Mouse (Mus musculus): ENCODE measurements around the gene Apoa4. TPM values are rescaled to one million over a fixed set of nuclear protein-coding genes. Genes with fewer than 3 reads are reported as not detected.

Gene Apoa4
- not detected in 2 replicates for polyA plus RNA-seq (2014; fragmentation: Nextera tagmentation; extraction: Ambion mirVana)

DNA sequence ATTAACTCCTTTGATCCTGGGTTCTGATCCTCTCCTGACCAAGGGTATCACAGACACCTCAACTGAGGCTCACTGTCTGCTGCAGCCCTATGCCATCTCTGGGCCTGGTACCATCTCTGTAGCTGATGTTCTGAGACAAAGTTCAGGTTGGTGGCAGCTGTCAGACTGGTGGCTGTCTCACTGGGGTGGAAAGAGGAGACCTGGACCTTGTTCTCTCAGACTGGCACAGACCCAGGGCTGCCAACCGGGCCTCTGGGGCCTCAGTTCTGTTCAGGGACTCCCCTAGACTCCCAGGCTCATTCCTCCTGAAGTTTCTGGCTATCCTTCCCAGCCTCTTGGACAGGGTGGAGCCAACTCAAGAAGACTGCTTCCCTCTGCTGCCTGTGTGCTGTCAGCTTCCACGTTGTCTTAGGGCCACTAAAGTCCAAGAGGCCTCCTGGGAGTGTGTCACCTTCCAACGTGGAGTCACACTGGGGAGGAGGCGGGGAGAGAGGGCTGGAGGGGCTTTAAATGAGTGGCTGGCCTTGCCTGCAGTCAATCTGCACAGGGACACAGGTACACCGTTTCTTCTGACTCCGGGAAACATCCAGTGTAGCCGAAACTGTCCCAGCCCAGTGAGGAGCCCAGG, at the start of gene Apoa4:
Apoa4 (plus strand) TSS at position 171 of the 628 bp plus-strand sequence.
- H3K36me3 ChIP-seq (ENCODE audit: control insufficient read depth, insufficient read depth, low read length) = no peaks in the 10 kb centered on the region
- WGBS = 72% methylated on average over 7 of the region's 7 CpGs
- no peak within 1 kb of the TSS for H3K27ac ChIP-seq (ENCODE audit: low read depth, low read length)
- no peak for DNase-seq (ENCODE audit: low spot score)
- H3K9ac ChIP-seq (ENCODE audit: low read length) = no peak within 1 kb of the TSS
- no peak within 1 kb of the TSS for H3K4me3 ChIP-seq (ENCODE audit: low read depth, low read length)
- no peaks in the 10 kb centered on the region for H3K4me1 ChIP-seq (replicated peaks; ENCODE audit: control insufficient read depth, insufficient read depth, low read length)
- no peaks in the 10 kb centered on the region for H3K9me3 ChIP-seq (ENCODE audit: control insufficient read depth, low read length)
- no peak for ATAC-seq (replicated peaks; ENCODE audit: low FRiP score)
- H3K27me3 ChIP-seq (ENCODE audit: control insufficient read depth, insufficient read depth, low read length) = no peaks in the 10 kb centered on the region
- no peak within 1 kb of the TSS for H3K4me2 ChIP-seq (ENCODE audit: low read depth, low read length, severe bottlenecking)

DNA sequence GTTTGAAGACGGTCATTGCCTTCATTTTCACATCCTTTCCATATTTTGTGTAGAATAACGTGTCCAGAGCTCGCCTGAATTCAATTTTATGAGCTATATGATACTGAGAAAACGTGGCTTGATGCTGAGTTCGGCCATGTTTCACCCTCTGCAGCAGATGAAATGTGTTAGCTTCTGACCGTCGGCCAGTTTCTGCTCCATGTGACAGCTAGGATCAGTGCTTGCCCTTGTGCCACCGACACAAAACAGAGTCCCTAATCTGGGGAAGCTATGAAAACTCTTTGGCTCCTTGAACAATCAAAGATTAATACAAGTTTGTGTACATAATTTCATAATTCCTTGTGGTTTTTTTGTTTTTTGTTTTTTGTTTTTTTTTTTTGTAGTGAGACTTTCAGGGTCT, 49.3 kb upstream of the Apoa4 start:
- DNase-seq (ENCODE audit: low spot score) (no peak), ATAC-seq (replicated peaks; ENCODE audit: low FRiP score) (no peak)
- no peaks in the 10 kb centered on the region for H3K9me3 ChIP-seq (ENCODE audit: control insufficient read depth, low read length)
- no peak overlapping the region for H3K4me3 ChIP-seq (ENCODE audit: low read depth, low read length)
- 73% methylated on average over 8 of the region's 8 CpGs for WGBS
- no peaks in the 10 kb centered on the region; the same call in 1 of the 2 replicates for H3K36me3 ChIP-seq (ENCODE audit: control insufficient read depth, insufficient read depth, low read length)
- no peaks in the 10 kb centered on the region for H3K4me1 ChIP-seq (replicated peaks; ENCODE audit: control insufficient read depth, insufficient read depth, low read length)
- H3K4me2 ChIP-seq (ENCODE audit: low read depth, low read length, severe bottlenecking) = no peak overlapping the region
- no peak overlapping the region for H3K27ac ChIP-seq (ENCODE audit: low read depth, low read length)
- H3K27me3 ChIP-seq (ENCODE audit: control insufficient read depth, insufficient read depth, low read length) = no peaks in the 10 kb centered on the region
- H3K9ac ChIP-seq (ENCODE audit: low read length) = no peak overlapping the region

- H3K4me1 ChIP-seq (replicated peaks; ENCODE audit: control insufficient read depth, insufficient read depth, low read length) = no peaks in the 10 kb centered on the region
- H3K4me2 ChIP-seq (ENCODE audit: low read depth, low read length, severe bottlenecking) = no peak overlapping the region
- H3K9ac ChIP-seq (ENCODE audit: low read length) = no peak overlapping the region
- no peak for ATAC-seq (replicated peaks; ENCODE audit: low FRiP score)
- no peaks in the 10 kb centered on the region for H3K9me3 ChIP-seq (ENCODE audit: control insufficient read depth, low read length)
- H3K36me3 ChIP-seq (ENCODE audit: control insufficient read depth, insufficient read depth, low read length) = no peaks in the 10 kb centered on the region; the same call in 1 of the 2 replicates
- 33% methylated on average over 1 of the region's 1 CpGs for WGBS
- no peak for DNase-seq (ENCODE audit: low spot score)
- no peaks in the 10 kb centered on the region for H3K27me3 ChIP-seq (ENCODE audit: control insufficient read depth, insufficient read depth, low read length)
- H3K4me3 ChIP-seq (ENCODE audit: low read depth, low read length) = no peak overlapping the region
- H3K27ac ChIP-seq (ENCODE audit: low read depth, low read length) = no peak overlapping the region
Observed at GRCm38 (mm10) chr9:46191644-46192043, 48.9 kb upstream of the Apoa4 start.

DNA sequence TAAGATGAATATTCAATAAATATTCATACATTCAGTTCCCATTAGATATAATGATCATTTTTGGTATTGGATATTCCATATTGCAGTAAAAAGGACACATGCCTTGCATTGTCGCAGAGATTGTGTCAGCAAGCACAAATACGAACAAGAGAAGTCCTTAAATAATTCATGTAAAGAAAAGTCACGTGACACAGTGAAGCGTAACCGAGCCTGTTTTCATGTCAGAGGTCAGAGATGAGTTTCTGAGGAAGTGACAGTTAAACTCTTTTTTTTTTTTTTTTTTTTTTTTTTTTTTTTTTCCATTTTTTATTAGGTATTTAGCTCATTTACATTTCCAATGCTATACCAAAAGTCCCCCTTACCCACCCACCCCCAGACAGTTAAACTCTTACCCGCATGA, 47.9 kb upstream of the Apoa4 start:
- no peak overlapping the region for H3K27ac ChIP-seq (ENCODE audit: low read depth, low read length)
- WGBS = 86% methylated on average over 6 of the region's 6 CpGs
- no peaks in the 10 kb centered on the region; the same call in 1 of the 2 replicates for H3K36me3 ChIP-seq (ENCODE audit: control insufficient read depth, insufficient read depth, low read length)
- DNase-seq (ENCODE audit: low spot score) (no peak), ATAC-seq (replicated peaks; ENCODE audit: low FRiP score) (no peak)
- H3K9ac ChIP-seq (ENCODE audit: low read length) = no peak overlapping the region
- no peak overlapping the region for H3K4me2 ChIP-seq (ENCODE audit: low read depth, low read length, severe bottlenecking)
- H3K27me3 ChIP-seq (ENCODE audit: control insufficient read depth, insufficient read depth, low read length) = no peaks in the 10 kb centered on the region
- H3K4me1 ChIP-seq (replicated peaks; ENCODE audit: control insufficient read depth, insufficient read depth, low read length) = no peaks in the 10 kb centered on the region
- no peaks in the 10 kb centered on the region for H3K9me3 ChIP-seq (ENCODE audit: control insufficient read depth, low read length)
- H3K4me3 ChIP-seq (ENCODE audit: low read depth, low read length) = no peak overlapping the region

DNA sequence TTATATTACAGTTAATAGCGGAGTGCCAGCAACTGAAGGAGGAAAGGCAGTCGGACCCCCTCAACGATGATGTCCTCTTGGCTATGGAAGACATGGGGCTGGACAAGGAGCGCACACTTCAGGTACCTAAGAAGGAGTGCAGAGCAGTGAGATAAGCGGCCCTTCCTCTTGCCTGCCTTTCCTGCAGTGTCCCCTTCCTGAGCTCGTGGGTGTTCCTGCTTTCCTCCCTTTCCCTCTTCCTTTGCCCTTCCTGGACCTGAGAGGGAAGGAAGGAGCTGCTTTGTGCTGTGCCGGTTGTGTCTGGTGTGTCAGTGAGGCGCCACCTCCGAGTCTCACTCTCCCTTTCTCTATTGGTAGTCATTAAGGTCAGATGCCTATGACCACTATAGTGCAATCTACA, 45.7 kb upstream of the Apoa4 start:
- Histone ChIP-seq H3K9me3 (ENCODE audit: control insufficient read depth, low read length) (no peaks in the 10 kb centered on the region), H3K9ac (ENCODE audit: low read length) (no peak overlapping the region), H3K4me3 (ENCODE audit: low read depth, low read length) (no peak overlapping the region), H3K36me3 (ENCODE audit: control insufficient read depth, insufficient read depth, low read length) (no peaks in the 10 kb centered on the region; the same call in 1 of the 2 replicates), H3K4me2 (ENCODE audit: low read depth, low read length, severe bottlenecking) (no peak overlapping the region), H3K27ac (ENCODE audit: low read depth, low read length) (no peak overlapping the region), H3K27me3 (ENCODE audit: control insufficient read depth, insufficient read depth, low read length) (no peaks in the 10 kb centered on the region), H3K4me1 (replicated peaks; ENCODE audit: control insufficient read depth, insufficient read depth, low read length) (no peaks in the 10 kb centered on the region)
- DNase-seq (ENCODE audit: low spot score) = no peak
- 91% methylated on average over 9 of the region's 9 CpGs for WGBS
- ATAC-seq (replicated peaks; ENCODE audit: low FRiP score) = no peak

DNA sequence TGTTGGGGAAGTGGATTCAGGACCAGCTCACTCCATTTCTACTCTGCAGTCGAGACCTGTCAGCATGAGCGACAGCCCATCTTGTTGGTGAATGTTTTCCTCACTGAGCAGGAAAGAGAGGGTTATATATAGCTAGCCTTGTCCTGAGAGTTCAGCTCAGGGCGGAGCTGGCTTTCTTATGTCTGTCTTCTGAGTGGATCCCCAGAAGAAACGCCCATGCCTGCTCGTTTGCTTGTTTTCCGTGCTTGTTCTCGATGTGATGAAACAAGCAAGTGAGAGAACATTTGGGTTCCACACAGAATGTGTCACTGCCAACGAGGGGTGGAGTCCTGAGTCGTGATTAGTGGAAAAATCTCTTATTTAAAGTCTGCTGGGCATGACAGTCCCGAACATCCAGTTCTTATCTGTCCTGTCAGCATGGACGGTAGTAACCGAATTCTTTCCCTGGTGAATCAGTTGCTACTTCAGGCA, 43.8 kb upstream of the Apoa4 start:
- ATAC-seq (replicated peaks; ENCODE audit: low FRiP score) = no peak
- Histone ChIP-seq H3K9me3 (ENCODE audit: control insufficient read depth, low read length) (no peaks in the 10 kb centered on the region), H3K9ac (ENCODE audit: low read length) (no peak overlapping the region), H3K4me2 (ENCODE audit: low read depth, low read length, severe bottlenecking) (no peak overlapping the region), H3K36me3 (ENCODE audit: control insufficient read depth, insufficient read depth, low read length) (no peaks in the 10 kb centered on the region; the same call in 1 of the 2 replicates), H3K4me1 (replicated peaks; ENCODE audit: control insufficient read depth, insufficient read depth, low read length) (no peaks in the 10 kb centered on the region), H3K4me3 (ENCODE audit: low read depth, low read length) (no peak overlapping the region), H3K27me3 (ENCODE audit: control insufficient read depth, insufficient read depth, low read length) (no peaks in the 10 kb centered on the region), H3K27ac (ENCODE audit: low read depth, low read length) (no peak overlapping the region)
- DNase-seq (ENCODE audit: low spot score) = no peak
- 85% methylated on average over 12 of the region's 12 CpGs for WGBS

DNA sequence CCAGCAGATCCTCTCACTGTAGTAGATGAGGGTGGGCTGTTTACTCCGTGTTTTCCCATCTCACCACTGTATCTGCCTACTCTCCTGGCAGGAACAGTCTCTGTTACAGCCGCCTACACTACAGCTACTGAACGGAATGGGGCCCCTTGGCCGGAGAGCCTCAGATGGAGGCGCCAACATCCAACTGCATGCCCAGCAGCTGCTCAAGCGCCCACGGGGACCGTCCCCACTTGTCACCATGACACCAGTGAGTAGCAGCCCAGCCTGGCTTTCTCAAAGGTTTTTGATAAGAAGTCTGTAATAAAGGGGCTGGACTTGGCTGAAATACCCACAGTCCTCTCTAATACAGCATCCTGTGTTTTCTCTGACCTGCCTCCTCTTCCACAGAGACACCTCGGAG, 42.0 kb upstream of the Apoa4 start:
- H3K4me1 ChIP-seq (replicated peaks; ENCODE audit: control insufficient read depth, insufficient read depth, low read length) = no peaks in the 10 kb centered on the region
- no peaks in the 10 kb centered on the region for H3K9me3 ChIP-seq (ENCODE audit: control insufficient read depth, low read length)
- WGBS = 92% methylated on average over 9 of the region's 9 CpGs
- no peak overlapping the region for H3K9ac ChIP-seq (ENCODE audit: low read length)
- no peak overlapping the region for H3K27ac ChIP-seq (ENCODE audit: low read depth, low read length)
- ATAC-seq (replicated peaks; ENCODE audit: low FRiP score) (no peak), DNase-seq (ENCODE audit: low spot score) (no peak)
- no peaks in the 10 kb centered on the region; the same call in 1 of the 2 replicates for H3K36me3 ChIP-seq (ENCODE audit: control insufficient read depth, insufficient read depth, low read length)
- no peak overlapping the region for H3K4me2 ChIP-seq (ENCODE audit: low read depth, low read length, severe bottlenecking)
- H3K4me3 ChIP-seq (ENCODE audit: low read depth, low read length) = no peak overlapping the region
- H3K27me3 ChIP-seq (ENCODE audit: control insufficient read depth, insufficient read depth, low read length) = no peaks in the 10 kb centered on the region

- Histone ChIP-seq H3K9ac (ENCODE audit: low read length) (no peak overlapping the region), H3K4me1 (replicated peaks; ENCODE audit: control insufficient read depth, insufficient read depth, low read length) (no peaks in the 10 kb centered on the region), H3K9me3 (ENCODE audit: control insufficient read depth, low read length) (no peaks in the 10 kb centered on the region), H3K36me3 (ENCODE audit: control insufficient read depth, insufficient read depth, low read length) (no peaks in the 10 kb centered on the region; the same call in 1 of the 2 replicates), H3K27me3 (ENCODE audit: control insufficient read depth, insufficient read depth, low read length) (no peaks in the 10 kb centered on the region), H3K4me3 (ENCODE audit: low read depth, low read length) (no peak overlapping the region), H3K27ac (ENCODE audit: low read depth, low read length) (no peak overlapping the region), H3K4me2 (ENCODE audit: low read depth, low read length, severe bottlenecking) (no peak overlapping the region)
- WGBS = 91% methylated on average over 7 of the region's 7 CpGs
- DNase-seq (ENCODE audit: low spot score) (no peak), ATAC-seq (replicated peaks; ENCODE audit: low FRiP score) (no peak)
Observed at GRCm38 (mm10) chr9:46198936-46199335, 41.6 kb upstream of the Apoa4 start.

- Histone ChIP-seq H3K4me1 (replicated peaks; ENCODE audit: control insufficient read depth, insufficient read depth, low read length) (no peaks in the 10 kb centered on the region), H3K4me2 (ENCODE audit: low read depth, low read length, severe bottlenecking) (no peak overlapping the region), H3K9me3 (ENCODE audit: control insufficient read depth, low read length) (no peaks in the 10 kb centered on the region), H3K4me3 (ENCODE audit: low read depth, low read length) (no peak overlapping the region), H3K27me3 (ENCODE audit: control insufficient read depth, insufficient read depth, low read length) (no peaks in the 10 kb centered on the region), H3K9ac (ENCODE audit: low read length) (no peak overlapping the region), H3K27ac (ENCODE audit: low read depth, low read length) (no peak overlapping the region), H3K36me3 (ENCODE audit: control insufficient read depth, insufficient read depth, low read length) (no peaks in the 10 kb centered on the region; the same call in 1 of the 2 replicates)
- WGBS = 95% methylated on average over 2 of the region's 2 CpGs
- DNase-seq (ENCODE audit: low spot score) (no peak), ATAC-seq (replicated peaks; ENCODE audit: low FRiP score) (no peak)
Observed at GRCm38 (mm10) chr9:46199609-46200008, 40.9 kb upstream of the Apoa4 start.
